Mouse (Mus musculus) kidney, postnatal 0 days (tissue): ENCODE results near the gene Ano1. TPM values are rescaled to one million over a fixed set of nuclear protein-coding genes. Genes with fewer than 3 reads are reported as not detected.

Experiments
- ATAC-seq: fragments of 200-750 bp; cut with Nextera tagmentation; replicated peaks from 2 replicates; pipeline ENCODE4 v1.8.0; 2017; ENCODE audit warnings: low read depth, moderate number of reproducible peaks, moderate TSS enrichment, moderate library complexity; ENCODE audit not compliant: low FRiP score
- DNase-seq: peaks from one replicate; pipeline ENCODE4 v3.0.0-alpha.2; 2016; ENCODE audit warnings: low spot score
- H3K27ac ChIP-seq: fragments of 300-500 bp; sonication (generic); 2 replicates; pipeline ENCODE4 v1.5.1; 2014; ENCODE audit warnings: mild to moderate bottlenecking
- H3K27me3 ChIP-seq: fragments of 300-500 bp; sonication (generic); 2 replicates; pipeline ENCODE4 v1.6.1; 2014; ENCODE audit warnings: low read length, mixed read lengths; ENCODE audit not compliant: insufficient read depth
- H3K36me3 ChIP-seq: fragments of 300-500 bp; sonication (generic); 2 replicates; pipeline ENCODE4 v1.6.1; 2014; ENCODE audit warnings: low read length, mixed read lengths; ENCODE audit not compliant: insufficient read depth
- H3K4me1 ChIP-seq: fragments of 300-500 bp; sonication (generic); replicated peaks from 2 replicates; pipeline ENCODE4 v1.6.1; 2014; ENCODE audit warnings: antibody characterized with exemption, low read length, mixed read lengths; ENCODE audit not compliant: insufficient read depth
- H3K4me2 ChIP-seq: fragments of 300-500 bp; sonication (generic); 2 replicates; pipeline ENCODE4 v1.6.1; 2014; ENCODE audit warnings: mild to moderate bottlenecking, low read length, moderate library complexity, mixed read lengths
- H3K4me3 ChIP-seq: fragments of 300-500 bp; sonication (generic); replicated peaks from 2 replicates; pipeline ENCODE4 v1.5.1; 2014; ENCODE audit warnings: low read depth, low read length
- H3K9ac ChIP-seq: fragments of 300-500 bp; sonication (generic); 2 replicates; pipeline ENCODE4 v1.6.1; 2014; ENCODE audit warnings: low read depth, low read length
- H3K9me3 ChIP-seq: fragments of 300-500 bp; sonication (generic); replicated peaks from 2 replicates; pipeline ENCODE4 v1.6.1; 2016; ENCODE audit warnings: low read length, inconsistent platforms, mixed read lengths
- CTCF ChIP-seq: IDR thresholded peaks from 2 replicates; pipeline ENCODE4 v1.5.1; 2016; ENCODE audit warnings: antibody characterized with exemption, low read depth, mild to moderate bottlenecking, moderate library complexity
- WGBS: fragments of 180-500 bp; shearing (Covaris S2); extraction: QIAGEN DNeasy Blood & Tissue Kit; methylation state at CpG from one replicate; pipeline ENCODE4 v1.1.7; 2014; 5-methylcytosine and 5-hydroxymethylcytosine counted together
- polyA plus RNA-seq: library from polyadenylated mRNA; unstranded; fragments of >200 nt; fragmentation: Nextera tagmentation; extraction: Ambion mirVana; gene quantifications from 2 replicates; pipeline ENCODE4 v1.2.1, GENCODE M21; 2015

The Ano1 gene
- polyA plus RNA-seq, 1 experiment from 2014 or later, result 34.1 TPM

GRCm38 (mm10) chr7:144563456-144564155 is 188.2 kb downstream of the Ano1 start:
- DNase-seq (no peak), ATAC-seq (peak; percentile 50; the same call in 1 of the 2 replicates)

GRCm38 (mm10) chr7:144562016-144562415 is 189.8 kb downstream of the Ano1 start:
- Histone ChIP-seq H3K9ac (no peak overlapping the region), H3K4me2 (no peak overlapping the region), H3K27ac (no peak overlapping the region), H3K9me3 (no peaks in the 10 kb centered on the region), H3K27me3 (no peaks in the 10 kb centered on the region), H3K36me3 (no peaks in the 10 kb centered on the region), H3K4me3 (no peak overlapping the region), H3K4me1 (no peaks in the 10 kb centered on the region)
- no peak for TF ChIP-seq CTCF
- ATAC-seq (no peak), DNase-seq (no peak)
- 17% methylated on average over 3 of the region's 3 CpGs for WGBS

More at GRCm38 (mm10) chr7:144563456-144564155, 188.2 kb downstream of the Ano1 start:
- 61% methylated on average over 9 of the region's 9 CpGs for WGBS
- Histone ChIP-seq H3K4me2 (no peak overlapping the region), H3K27me3 (no peaks in the 10 kb centered on the region), H3K36me3 (no peaks in the 10 kb centered on the region), H3K9me3 (no peaks in the 10 kb centered on the region), H3K4me1 (no peaks in the 10 kb centered on the region), H3K27ac (no peak overlapping the region), H3K4me3 (no peak overlapping the region), H3K9ac (no peak overlapping the region)
- peak; percentile 22; the same call in 1 of the 2 replicates for TF ChIP-seq CTCF

- no peak overlapping the region for H3K4me2 ChIP-seq
- no peaks in the 10 kb centered on the region for H3K36me3 ChIP-seq
- TF ChIP-seq CTCF, result no peak
- H3K27me3 ChIP-seq, result no peaks in the 10 kb centered on the region
- no peak overlapping the region for H3K27ac ChIP-seq
- no peaks in the 10 kb centered on the region for H3K4me1 ChIP-seq
- no peak for DNase-seq
- H3K9me3 ChIP-seq, result no peaks in the 10 kb centered on the region
- no peak overlapping the region for H3K4me3 ChIP-seq
- ATAC-seq, result no peak
- no peak overlapping the region for H3K9ac ChIP-seq
- 88% methylated on average over 4 of the region's 4 CpGs for WGBS
Observed at GRCm38 (mm10) chr7:144560594-144560993, 191.2 kb downstream of the Ano1 start.

GRCm38 (mm10) chr7:144558552-144558951 is 193.2 kb downstream of the Ano1 start:
- Histone ChIP-seq H3K36me3 (no peaks in the 10 kb centered on the region), H3K9me3 (no peaks in the 10 kb centered on the region), H3K27ac (no peak overlapping the region), H3K4me3 (no peak overlapping the region), H3K4me2 (no peak overlapping the region), H3K27me3 (no peaks in the 10 kb centered on the region), H3K4me1 (peaks cover 4% of the 10 kb centered on the region; the same call in 1 of the 2 replicates), H3K9ac (no peak overlapping the region)
- 51% methylated on average over 6 of the region's 6 CpGs for WGBS
- TF ChIP-seq CTCF, result peak; percentile 39; the same call in 1 of the 2 replicates
- no peak for DNase-seq
- ATAC-seq, result no peak

GRCm38 (mm10) chr7:144554123-144554472 is 197.7 kb downstream of the Ano1 start:
- WGBS, result 19% methylated on average over 8 of the region's 8 CpGs

GRCm38 (mm10) chr7:144553237-144554122 is 198.3 kb downstream of the Ano1 start, which contains the start of gene Ppfia1:
Ppfia1 (minus strand) TSS chr7:144553729.
- no peak for TF ChIP-seq CTCF
- peak; percentile 96 for DNase-seq
- Histone ChIP-seq H3K27ac (peak within 1 kb of the TSS; percentile 70), H3K4me3 (peak within 1 kb of the TSS; percentile 70), H3K9me3 (no peaks in the 10 kb centered on the region), H3K27me3 (no peaks in the 10 kb centered on the region), H3K4me2 (peak within 1 kb of the TSS; percentile 73), H3K36me3 (0 out of 2 replicates have a peak, but pooled peaks cover 3% of the 10 kb centered on the region), H3K4me1 (peaks cover 11% of the 10 kb centered on the region), H3K9ac (peak within 1 kb of the TSS; percentile 91)
- WGBS, result under 1% methylated on average over 96 of the region's 97 CpGs
- peak; percentile 95 for ATAC-seq

More at GRCm38 (mm10) chr7:144554123-144554472, 197.7 kb downstream of the Ano1 start:
- peak overlapping the region; percentile 70 for H3K4me3 ChIP-seq
- no peak for TF ChIP-seq CTCF
- ATAC-seq, result no peak
- H3K36me3 ChIP-seq, result 0 out of 2 replicates have a peak, but pooled peaks cover 2% of the 10 kb centered on the region
- peaks cover 11% of the 10 kb centered on the region for H3K4me1 ChIP-seq
- H3K27me3 ChIP-seq, result no peaks in the 10 kb centered on the region
- DNase-seq, result no peak
- H3K9ac ChIP-seq, result peak overlapping the region; percentile 91
- 0 out of 2 replicates have a peak overlapping the region, but pooled peaks have one; percentile 31 for H3K27ac ChIP-seq
- peak overlapping the region; percentile 73 for H3K4me2 ChIP-seq
- no peaks in the 10 kb centered on the region for H3K9me3 ChIP-seq
